Comparison of ENCODE assay signal across 29 mouse cellular contexts in genomic region chr7:31012971-31013370, GRCm38 (mm10). TPM values are rescaled to one million over a fixed set of nuclear protein-coding genes. Genes with fewer than 3 reads are reported as not detected.
"Had no signal": no experiment of that assay in that cellular context is flagged by ENCODE, and none has a peak within 500 bp of the region (broad histone marks: within the 10 kb centered on the region; RNA-seq: fewer than 3 reads in every experiment).

No protein-coding gene starts in this region.

- H3K9ac ChIP-seq: heart, embryonic 13.5 days; heart, embryonic 15.5 days; hindbrain, embryonic 13.5 days; hindbrain, embryonic 15.5 days; intestine, embryonic 15.5 days; limb, embryonic 12.5 days; liver, embryonic 13.5 days; liver, embryonic 15.5 days; liver, postnatal 0 days had no signal

- H3K4me2 ChIP-seq: heart, embryonic 11.5 days; heart, embryonic 13.5 days; heart, embryonic 15.5 days; hindbrain, embryonic 13.5 days; hindbrain, embryonic 15.5 days; intestine, embryonic 15.5 days; limb, embryonic 12.5 days; liver, embryonic 13.5 days; liver, embryonic 15.5 days had no signal

- H3K27me3 ChIP-seq: heart, embryonic 13.5 days; heart, embryonic 15.5 days; hindbrain, embryonic 13.5 days; hindbrain, embryonic 15.5 days; intestine, embryonic 15.5 days; limb, embryonic 12.5 days; liver, embryonic 13.5 days; liver, embryonic 15.5 days had no signal

- H3K36me3 ChIP-seq: heart, embryonic 13.5 days; heart, embryonic 15.5 days; hindbrain, embryonic 10.5 days; hindbrain, embryonic 13.5 days; hindbrain, embryonic 15.5 days; intestine, embryonic 15.5 days; limb, embryonic 10.5 days; limb, embryonic 12.5 days; liver, embryonic 13.5 days; liver, embryonic 15.5 days had no signal

- H3K9me3 ChIP-seq: heart, embryonic 13.5 days; heart, embryonic 15.5 days; hindbrain, embryonic 10.5 days; hindbrain, embryonic 13.5 days; hindbrain, embryonic 15.5 days; intestine, embryonic 15.5 days; limb, embryonic 10.5 days; limb, embryonic 12.5 days; liver, embryonic 13.5 days; liver, embryonic 15.5 days had no signal

- H3K4me1 ChIP-seq: hindbrain, embryonic 10.5 days; hindbrain, embryonic 15.5 days had no signal

- DNase-seq: gastrocnemius, postnatal 14 days; gastrocnemius, postnatal 36 days; heart, adult 11 months; heart, adult 2 months; heart, postnatal 14 days; heart, postnatal 4 days; kidney, adult 18-20 months; kidney, adult 8-10 months; kidney, postnatal 10 days; kidney, postnatal 25 days; kidney, postnatal 4 days; liver; liver, embryonic 13.5 days; liver, postnatal 0 days had no signal

- H3K27ac ChIP-seq: heart, adult 2 months; heart, embryonic 13.5 days; heart, embryonic 15.5 days; hindbrain, embryonic 10.5 days; hindbrain, embryonic 13.5 days; hindbrain, embryonic 15.5 days; intestine, embryonic 15.5 days; layer of hippocampus, adult 2 months; limb, embryonic 10.5 days; limb, embryonic 12.5 days; liver, embryonic 13.5 days; liver, embryonic 15.5 days had no signal

- H3K4me3 ChIP-seq: heart, adult 2 months; heart, embryonic 13.5 days; heart, embryonic 15.5 days; hindbrain, embryonic 10.5 days; hindbrain, embryonic 13.5 days; hindbrain, embryonic 15.5 days; intestine, embryonic 15.5 days; layer of hippocampus, adult 2 months; limb, embryonic 10.5 days; limb, embryonic 12.5 days; liver, embryonic 13.5 days; liver, embryonic 15.5 days had no signal

- ATAC-seq: inflammation-experienced regulatory T-cells, adult 6 months; intestine, embryonic 15.5 days; intestine, postnatal 0 days; liver, postnatal 0 days had no signal

RNA-seq across cellular contexts. Expression of gene Fxyd7, which starts 38.3 kb away (rescaled TPM):
- polyA plus RNA-seq: inflammation-experienced regulatory T-cells, adult 6 months had no signal

RNA-seq across cellular contexts. Expression of gene Fam187b, which starts 39.4 kb away (rescaled TPM):
- total RNA-seq: gastrocnemius, adult 18-20 months; gastrocnemius, postnatal 36 days; heart, adult 2 months; layer of hippocampus, adult 2 months; left cerebral cortex, postnatal 25 days had no signal
